Mouse (Mus musculus) adipose tissue, adult 10 weeks (tissue): Measurements from ENCODE around the gene Slc2a10. TPM values are rescaled to one million over a fixed set of nuclear protein-coding genes. Genes with fewer than 3 reads are reported as not detected.

Experiments used
- polyA plus RNA-seq: library from polyadenylated mRNA; stranded (reverse); fragments of 350-450 nt; fragmentation: Illumina TruSeq; extraction: RNeasy Lipid Tissue Mini Kit (QIAGEN cat#74804); gene quantifications from one replicate; pipeline ENCODE4 v1.2.3, GENCODE M21; 2014; ENCODE audit warnings: low read depth, low replicate concordance

The Slc2a10 gene
- 9.9 TPM for polyA plus RNA-seq

DNA sequence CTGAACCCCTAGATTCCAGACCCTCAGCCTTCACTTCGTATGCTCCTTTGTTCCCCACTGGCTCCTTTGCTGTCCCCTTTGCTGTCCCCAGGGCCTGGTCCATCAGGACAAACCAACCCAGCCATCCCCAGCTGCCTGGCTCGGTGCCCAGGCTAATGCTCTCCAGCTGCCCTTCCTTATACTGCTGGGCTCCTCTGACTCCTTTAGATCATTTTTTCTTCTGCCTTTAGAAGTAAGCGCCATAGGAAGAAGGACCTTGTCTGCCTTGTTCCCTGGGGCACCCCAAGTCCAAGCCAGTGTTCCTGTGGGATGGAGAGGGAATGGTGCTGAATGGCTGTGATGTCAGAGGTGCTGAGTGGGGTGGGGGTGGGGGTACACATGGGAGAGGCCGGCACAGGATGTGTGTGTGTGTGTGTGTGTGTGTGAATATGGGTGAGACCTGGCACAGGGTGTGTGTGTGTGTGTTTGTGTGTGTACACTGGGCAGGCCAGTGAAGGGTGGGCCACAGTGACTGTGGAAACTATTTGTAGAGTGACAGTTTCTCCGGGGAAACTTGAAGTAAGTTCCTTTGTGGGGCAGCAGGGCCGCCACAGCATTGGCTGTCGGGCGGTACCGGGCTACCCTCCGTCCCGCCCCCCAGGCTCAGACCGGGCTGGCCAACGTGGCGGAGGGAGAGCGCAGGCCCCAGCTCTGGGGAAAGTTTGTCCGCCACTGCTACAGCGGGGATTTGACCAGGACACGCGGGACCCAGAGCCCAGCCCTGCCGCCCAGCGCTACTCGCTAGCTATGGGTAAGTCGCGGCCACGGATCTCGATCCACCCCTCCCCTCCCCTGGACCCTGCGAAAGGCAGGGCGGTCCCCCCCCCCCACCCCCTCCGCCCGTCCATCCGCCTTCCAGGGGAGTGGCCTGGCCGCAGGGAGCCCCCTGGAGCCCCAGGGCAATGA, at the start of gene Slc2a10:
Gene Slc2a10, plus strand, starts transcription at position 529 of the 945 bp plus-strand sequence.

DNA sequence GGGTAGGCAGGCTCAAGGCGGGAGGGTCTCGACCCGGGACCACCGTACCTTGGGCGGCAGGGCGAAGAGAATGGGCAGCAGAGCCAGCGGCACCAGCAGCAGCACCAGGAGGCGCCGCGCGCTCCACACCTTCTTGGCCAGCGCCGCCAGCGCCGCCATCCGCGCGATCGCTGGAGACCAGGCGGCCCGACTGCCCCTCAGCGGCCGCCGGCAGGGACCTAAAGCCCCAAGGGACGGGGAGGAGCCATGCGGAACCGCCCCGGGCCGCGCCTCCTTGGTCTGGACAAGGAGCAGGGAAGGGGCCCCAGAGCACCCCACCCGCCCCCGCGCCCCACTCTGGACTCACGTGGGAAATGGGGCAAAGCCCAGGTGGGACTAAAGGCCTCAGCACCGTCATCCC, 30.6 kb upstream of the Slc2a10 start, which contains the start of gene Slc13a3:
Gene Slc13a3, minus strand, starts transcription at position 228 of the 400 bp plus-strand sequence.

DNA sequence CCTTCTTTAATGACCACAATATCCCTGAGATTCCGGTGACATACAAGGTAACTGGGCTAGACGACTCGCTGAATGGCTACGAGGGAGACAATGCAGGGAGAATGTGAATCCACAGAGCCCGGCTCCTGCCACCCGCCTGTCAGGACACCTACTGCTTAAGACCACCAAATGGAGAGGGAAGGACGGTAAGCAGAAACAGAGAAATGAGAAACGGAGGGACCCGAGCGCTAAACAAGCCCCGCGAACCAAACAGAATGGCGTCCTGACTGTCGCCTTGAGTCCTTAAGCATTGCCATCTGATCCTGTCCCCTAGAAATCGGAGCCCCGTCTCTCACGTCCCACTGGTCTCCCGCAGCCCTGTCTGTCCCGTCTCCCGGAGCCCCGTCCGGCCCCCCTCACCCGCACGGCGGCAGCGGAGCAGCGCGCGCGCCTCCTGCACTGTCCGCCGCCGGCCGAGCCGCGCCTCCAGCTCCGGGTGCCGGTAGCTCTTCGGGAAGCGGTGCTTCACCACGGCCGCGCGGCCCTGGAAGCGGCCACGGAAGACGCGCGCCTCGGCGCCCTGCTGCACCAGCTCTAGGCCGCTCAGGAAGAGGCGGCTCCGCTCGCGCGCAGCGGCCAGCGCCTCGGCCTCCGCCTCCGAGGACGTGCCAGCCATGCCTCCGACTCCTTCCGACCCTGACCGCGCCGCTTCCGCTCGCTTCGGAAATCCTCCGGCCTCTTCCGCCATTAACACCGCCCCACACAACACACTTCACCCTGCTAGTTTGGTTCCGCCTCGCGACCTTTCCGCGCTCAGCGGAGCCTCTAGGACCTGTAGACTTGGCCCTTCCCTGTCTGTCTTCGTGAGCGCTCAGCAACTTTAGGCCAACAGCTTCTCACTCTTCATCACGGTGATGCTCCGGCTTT, 10.7 kb upstream of the Slc2a10 start, which contains the start of gene Trp53rka:
Gene Trp53rka, minus strand, starts transcription at position 677 of the 906 bp plus-strand sequence.

Other genes with a start within 250 kb of the Slc2a10 start
- 35.2 TPM for gene Slc35c2, start 215.9 kb upstream of the Slc2a10 start, polyA plus RNA-seq
- gene Elmo2, start 177.3 kb upstream of the Slc2a10 start, polyA plus RNA-seq = 36.9 TPM
- not detected for gene Zfp663, start 135.1 kb upstream of the Slc2a10 start, polyA plus RNA-seq
- gene Zfp334, start 115.5 kb upstream of the Slc2a10 start, polyA plus RNA-seq = 2.1 TPM
- not detected for gene Ocstamp, start 103.4 kb upstream of the Slc2a10 start, polyA plus RNA-seq
- 1.5 TPM for gene Slc13a3, start 30.6 kb upstream of the Slc2a10 start, polyA plus RNA-seq
- 15.4 TPM for gene Trp53rka, start 10.5 kb upstream of the Slc2a10 start, polyA plus RNA-seq
- gene Eya2, start 91.2 kb downstream of the Slc2a10 start, polyA plus RNA-seq = 15.4 TPM